Mouse (Mus musculus): ENCODE data around the gene Elovl3. TPM values are rescaled to one million over a fixed set of nuclear protein-coding genes. Genes with fewer than 3 reads are reported as not detected.
A peak's percentile ranks its signal among the peaks of the same experiment; 100 is the strongest.

Gene Elovl3
- 0.47 and 0.76 TPM in 2 replicates for polyA plus RNA-seq (2014; fragmentation: Nextera tagmentation; extraction: Ambion mirVana)

DNA sequence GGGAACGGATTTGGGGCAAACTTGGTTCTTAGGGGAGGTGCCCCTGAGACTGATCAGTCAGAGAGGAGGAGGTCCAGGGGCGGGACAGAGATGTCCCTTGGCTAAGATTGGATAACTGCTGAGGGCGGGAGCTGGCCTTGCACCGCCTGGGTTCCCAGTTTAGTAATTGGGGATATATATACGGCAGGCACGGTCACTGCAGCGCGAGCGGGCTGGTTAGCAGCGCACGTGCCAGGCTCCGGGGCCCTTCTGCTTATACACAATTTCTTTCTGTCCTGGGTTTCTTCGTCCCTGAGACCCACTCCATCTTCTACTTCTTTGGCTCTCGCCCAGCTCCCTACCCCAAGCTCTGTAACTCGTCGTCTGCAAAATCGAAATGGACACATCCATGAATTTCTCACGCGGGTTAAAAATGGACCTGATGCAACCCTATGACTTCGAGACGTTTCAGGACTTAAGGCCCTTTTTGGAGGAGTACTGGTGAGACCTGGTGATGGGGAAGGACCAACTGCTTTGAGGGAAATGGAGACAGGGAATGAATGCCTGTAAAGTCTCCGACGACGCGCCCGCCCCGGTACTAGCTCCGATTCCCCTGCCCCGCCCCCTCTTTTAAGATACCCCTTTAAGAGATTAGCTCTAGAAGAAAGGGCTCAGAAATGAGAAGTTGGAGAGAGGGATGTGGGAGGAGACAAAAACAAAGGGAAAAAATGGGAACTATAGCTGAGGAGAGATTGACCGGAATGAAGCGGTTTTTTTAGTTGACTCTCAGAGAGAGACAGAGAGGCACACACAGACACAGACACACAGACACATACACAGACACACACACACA, at the start of gene Elovl3:
TSS of gene Elovl3 (plus strand) at position 204 of the 832 bp plus-strand sequence.
- peaks cover 63% of the 10 kb centered on the region for H3K27me3 ChIP-seq (ENCODE audit: control insufficient read depth, insufficient read depth, low read length)
- H3K9ac ChIP-seq (replicated peaks; ENCODE audit: low read length): 0 out of 2 replicates have a peak within 1 kb of the TSS, but pooled peaks have one; percentile 2
- H3K27ac ChIP-seq (replicated peaks; ENCODE audit: low read depth, low read length): no peak within 1 kb of the TSS
- DNase-seq: peak; percentile 39
- ATAC-seq (ENCODE audit: low FRiP score, low TSS enrichment): no peak
- no peak within 1 kb of the TSS; the same call in 1 of the 2 replicates for H3K4me3 ChIP-seq (replicated peaks; ENCODE audit: low read depth, low read length)
- H3K36me3 ChIP-seq (ENCODE audit: control insufficient read depth, insufficient read depth, low read length): no peaks in the 10 kb centered on the region
- 2% methylated on average over 31 of the region's 31 CpGs for WGBS
- H3K4me2 ChIP-seq (ENCODE audit: low read length): peak within 1 kb of the TSS; percentile 40
- no peaks in the 10 kb centered on the region for H3K9me3 ChIP-seq (ENCODE audit: control insufficient read depth, low read length)
- peaks cover 16% of the 10 kb centered on the region for H3K4me1 ChIP-seq (ENCODE audit: control insufficient read depth, insufficient read depth, low read length)

GRCm38 (mm10) chr19:46085185-46085584, 46.5 kb upstream of the Elovl3 start:
- Histone ChIP-seq H3K4me1 (ENCODE audit: control insufficient read depth, insufficient read depth, low read length) (no peaks in the 10 kb centered on the region), H3K27me3 (ENCODE audit: control insufficient read depth, insufficient read depth, low read length) (no peaks in the 10 kb centered on the region), H3K9ac (replicated peaks; ENCODE audit: low read length) (no peak overlapping the region), H3K9me3 (ENCODE audit: control insufficient read depth, low read length) (no peaks in the 10 kb centered on the region), H3K4me2 (ENCODE audit: low read length) (no peak overlapping the region), H3K4me3 (replicated peaks; ENCODE audit: low read depth, low read length) (no peak overlapping the region), H3K27ac (replicated peaks; ENCODE audit: low read depth, low read length) (no peak overlapping the region), H3K36me3 (ENCODE audit: control insufficient read depth, insufficient read depth, low read length) (peaks cover 55% of the 10 kb centered on the region)
- 95% methylated on average over 8 of the region's 8 CpGs for WGBS
- ATAC-seq (ENCODE audit: low FRiP score, low TSS enrichment) (no peak), DNase-seq (no peak)

DNA sequence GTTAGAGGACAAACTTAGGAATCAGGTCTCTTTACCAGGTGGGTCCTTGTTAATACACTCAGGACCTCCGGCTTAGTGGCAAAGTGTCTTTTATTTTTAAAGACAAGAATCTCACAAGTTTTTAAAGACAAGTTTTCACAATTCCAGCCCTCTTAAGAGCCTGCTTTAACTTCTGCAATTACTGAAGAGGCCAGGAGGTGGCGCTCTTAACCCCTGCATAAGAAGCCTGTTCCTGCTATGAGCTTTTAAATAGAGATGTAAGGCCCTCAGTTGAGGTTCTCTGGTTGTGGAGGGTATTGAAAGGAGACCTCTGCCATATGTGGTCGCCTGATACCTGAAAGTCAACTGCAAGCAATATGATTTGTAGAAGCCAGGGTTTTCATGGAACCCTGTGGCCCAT, 45.4 kb upstream of the Elovl3 start:
- no peaks in the 10 kb centered on the region for H3K9me3 ChIP-seq (ENCODE audit: control insufficient read depth, low read length)
- DNase-seq (peak; percentile 80), ATAC-seq (ENCODE audit: low FRiP score, low TSS enrichment) (no peak)
- 56% methylated on average over 3 of the region's 3 CpGs for WGBS
- no peak overlapping the region for H3K27ac ChIP-seq (replicated peaks; ENCODE audit: low read depth, low read length)
- no peaks in the 10 kb centered on the region for H3K4me1 ChIP-seq (ENCODE audit: control insufficient read depth, insufficient read depth, low read length)
- no peak overlapping the region for H3K4me3 ChIP-seq (replicated peaks; ENCODE audit: low read depth, low read length)
- no peaks in the 10 kb centered on the region for H3K27me3 ChIP-seq (ENCODE audit: control insufficient read depth, insufficient read depth, low read length)
- no peak overlapping the region for H3K9ac ChIP-seq (replicated peaks; ENCODE audit: low read length)
- peaks cover 43% of the 10 kb centered on the region for H3K36me3 ChIP-seq (ENCODE audit: control insufficient read depth, insufficient read depth, low read length)
- H3K4me2 ChIP-seq (ENCODE audit: low read length): no peak overlapping the region

- 88% methylated on average over 7 of the region's 7 CpGs for WGBS
- H3K9me3 ChIP-seq (ENCODE audit: control insufficient read depth, low read length): no peaks in the 10 kb centered on the region
- H3K4me1 ChIP-seq (ENCODE audit: control insufficient read depth, insufficient read depth, low read length): no peaks in the 10 kb centered on the region
- H3K9ac ChIP-seq (replicated peaks; ENCODE audit: low read length): no peak overlapping the region
- no peaks in the 10 kb centered on the region for H3K27me3 ChIP-seq (ENCODE audit: control insufficient read depth, insufficient read depth, low read length)
- DNase-seq (no peak), ATAC-seq (ENCODE audit: low FRiP score, low TSS enrichment) (no peak)
- no peak overlapping the region for H3K4me2 ChIP-seq (ENCODE audit: low read length)
- H3K36me3 ChIP-seq (ENCODE audit: control insufficient read depth, insufficient read depth, low read length): peaks cover 28% of the 10 kb centered on the region
- H3K27ac ChIP-seq (replicated peaks; ENCODE audit: low read depth, low read length): no peak overlapping the region
- no peak overlapping the region for H3K4me3 ChIP-seq (replicated peaks; ENCODE audit: low read depth, low read length)
These were observed 43.8 kb upstream of the Elovl3 start for GRCm38 (mm10) chr19:46087871-46088270.

- no peaks in the 10 kb centered on the region for H3K36me3 ChIP-seq (ENCODE audit: control insufficient read depth, insufficient read depth, low read length)
- 94% methylated on average over 4 of the region's 4 CpGs for WGBS
- H3K27me3 ChIP-seq (ENCODE audit: control insufficient read depth, insufficient read depth, low read length): no peaks in the 10 kb centered on the region
- DNase-seq (no peak), ATAC-seq (ENCODE audit: low FRiP score, low TSS enrichment) (no peak)
- no peak overlapping the region for H3K4me2 ChIP-seq (ENCODE audit: low read length)
- no peak overlapping the region for H3K4me3 ChIP-seq (replicated peaks; ENCODE audit: low read depth, low read length)
- H3K4me1 ChIP-seq (ENCODE audit: control insufficient read depth, insufficient read depth, low read length): no peaks in the 10 kb centered on the region
- H3K27ac ChIP-seq (replicated peaks; ENCODE audit: low read depth, low read length): no peak overlapping the region
- no peak overlapping the region for H3K9ac ChIP-seq (replicated peaks; ENCODE audit: low read length)
- no peaks in the 10 kb centered on the region for H3K9me3 ChIP-seq (ENCODE audit: control insufficient read depth, low read length)
These were observed 40.1 kb upstream of the Elovl3 start for GRCm38 (mm10) chr19:46091641-46092040.

DNA sequence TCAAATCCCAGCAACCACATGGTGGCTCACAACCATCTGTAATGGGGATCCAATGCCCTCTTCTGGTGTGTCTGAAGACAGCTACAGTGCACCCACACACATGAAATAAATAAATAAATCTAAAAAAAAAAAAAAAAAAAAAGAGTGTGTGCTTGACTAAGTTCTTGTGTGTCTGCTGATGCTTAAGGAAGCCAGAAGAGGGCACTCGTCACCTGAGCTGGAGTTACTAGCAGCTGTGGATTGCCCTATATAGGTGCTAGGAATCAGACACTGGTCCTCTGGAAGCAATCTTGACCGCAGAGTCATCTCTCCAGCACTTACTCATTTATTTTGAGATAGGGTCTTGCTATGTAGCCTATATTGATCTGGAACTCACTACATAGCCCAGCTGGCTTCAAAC, 37.6 kb upstream of the Elovl3 start:
- no peaks in the 10 kb centered on the region for H3K9me3 ChIP-seq (ENCODE audit: control insufficient read depth, low read length)
- ATAC-seq (ENCODE audit: low FRiP score, low TSS enrichment) (no peak), DNase-seq (no peak)
- WGBS: 92% methylated on average over 2 of the region's 2 CpGs
- H3K4me3 ChIP-seq (replicated peaks; ENCODE audit: low read depth, low read length): no peak overlapping the region
- no peaks in the 10 kb centered on the region for H3K36me3 ChIP-seq (ENCODE audit: control insufficient read depth, insufficient read depth, low read length)
- no peak overlapping the region for H3K9ac ChIP-seq (replicated peaks; ENCODE audit: low read length)
- no peak overlapping the region for H3K4me2 ChIP-seq (ENCODE audit: low read length)
- H3K27me3 ChIP-seq (ENCODE audit: control insufficient read depth, insufficient read depth, low read length): no peaks in the 10 kb centered on the region
- no peak overlapping the region for H3K27ac ChIP-seq (replicated peaks; ENCODE audit: low read depth, low read length)
- no peaks in the 10 kb centered on the region for H3K4me1 ChIP-seq (ENCODE audit: control insufficient read depth, insufficient read depth, low read length)

- no peak overlapping the region for H3K27ac ChIP-seq (replicated peaks; ENCODE audit: low read depth, low read length)
- no peaks in the 10 kb centered on the region for H3K4me1 ChIP-seq (ENCODE audit: control insufficient read depth, insufficient read depth, low read length)
- ATAC-seq (ENCODE audit: low FRiP score, low TSS enrichment) (no peak), DNase-seq (no peak)
- WGBS: 96% methylated on average over 3 of the region's 4 CpGs
- no peaks in the 10 kb centered on the region for H3K36me3 ChIP-seq (ENCODE audit: control insufficient read depth, insufficient read depth, low read length)
- H3K27me3 ChIP-seq (ENCODE audit: control insufficient read depth, insufficient read depth, low read length): no peaks in the 10 kb centered on the region
- H3K9me3 ChIP-seq (ENCODE audit: control insufficient read depth, low read length): no peaks in the 10 kb centered on the region
- H3K4me3 ChIP-seq (replicated peaks; ENCODE audit: low read depth, low read length): no peak overlapping the region
- no peak overlapping the region for H3K9ac ChIP-seq (replicated peaks; ENCODE audit: low read length)
- H3K4me2 ChIP-seq (ENCODE audit: low read length): no peak overlapping the region
These were observed 36.4 kb upstream of the Elovl3 start for GRCm38 (mm10) chr19:46095291-46095690.

DNA sequence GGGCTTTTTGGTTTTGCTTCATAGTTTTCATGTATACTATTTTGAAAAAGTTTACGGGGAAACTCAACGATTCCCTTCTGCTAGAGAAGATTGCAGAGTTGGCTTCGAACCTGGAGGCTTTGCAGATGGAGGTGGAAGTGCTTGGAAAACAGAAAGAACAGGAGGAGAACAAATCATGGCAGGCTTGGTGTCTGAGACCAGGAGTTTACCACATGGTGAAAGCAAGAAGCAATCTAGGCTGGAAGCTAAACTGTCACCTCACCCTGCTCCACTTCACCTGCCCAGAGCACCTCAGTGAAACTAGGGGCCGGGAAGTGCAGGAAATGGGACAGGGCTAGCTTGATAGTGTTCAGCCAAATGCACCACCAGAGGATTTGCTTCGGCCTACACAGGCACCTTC, 35.3 kb upstream of the Elovl3 start:
- ATAC-seq (ENCODE audit: low FRiP score, low TSS enrichment) (no peak), DNase-seq (no peak)
- Histone ChIP-seq H3K9ac (replicated peaks; ENCODE audit: low read length) (no peak overlapping the region), H3K4me2 (ENCODE audit: low read length) (no peak overlapping the region), H3K9me3 (ENCODE audit: control insufficient read depth, low read length) (no peaks in the 10 kb centered on the region), H3K36me3 (ENCODE audit: control insufficient read depth, insufficient read depth, low read length) (no peaks in the 10 kb centered on the region), H3K27ac (replicated peaks; ENCODE audit: low read depth, low read length) (no peak overlapping the region), H3K27me3 (ENCODE audit: control insufficient read depth, insufficient read depth, low read length) (no peaks in the 10 kb centered on the region), H3K4me3 (replicated peaks; ENCODE audit: low read depth, low read length) (no peak overlapping the region), H3K4me1 (ENCODE audit: control insufficient read depth, insufficient read depth, low read length) (no peaks in the 10 kb centered on the region)
- 82% methylated on average over 5 of the region's 5 CpGs for WGBS

GRCm38 (mm10) chr19:46099561-46099960, 32.1 kb upstream of the Elovl3 start:
- ATAC-seq (ENCODE audit: low FRiP score, low TSS enrichment): no peak
- no peaks in the 10 kb centered on the region for H3K4me1 ChIP-seq (ENCODE audit: control insufficient read depth, insufficient read depth, low read length)

More at GRCm38 (mm10) chr19:46099561-46099960, 32.1 kb upstream of the Elovl3 start:
- DNase-seq: no peak
- Histone ChIP-seq H3K27ac (replicated peaks; ENCODE audit: low read depth, low read length) (no peak overlapping the region), H3K27me3 (ENCODE audit: control insufficient read depth, insufficient read depth, low read length) (no peaks in the 10 kb centered on the region), H3K4me3 (replicated peaks; ENCODE audit: low read depth, low read length) (no peak overlapping the region), H3K9me3 (ENCODE audit: control insufficient read depth, low read length) (no peaks in the 10 kb centered on the region), H3K36me3 (ENCODE audit: control insufficient read depth, insufficient read depth, low read length) (no peaks in the 10 kb centered on the region), H3K9ac (replicated peaks; ENCODE audit: low read length) (no peak overlapping the region), H3K4me2 (ENCODE audit: low read length) (no peak overlapping the region)
- WGBS: 95% methylated on average over 3 of the region's 3 CpGs

Measured in midbrain, embryonic 14.5 days (tissue).